ENCODE assay signal across 30 mouse cellular contexts in genomic region chr6:106458166-106458565, GRCm38 (mm10).
"Had no signal": no experiment of that assay in that cellular context is flagged by ENCODE, and none has a peak within 500 bp of the region (broad histone marks: within the 10 kb centered on the region; RNA-seq: fewer than 3 reads in every experiment).

No protein-coding gene starts in this region.

- H3K4me3 ChIP-seq: left cerebral cortex, adult 2 months; limb, embryonic 10.5 days; limb, embryonic 12.5 days; limb, embryonic 13.5 days; limb, embryonic 15.5 days; liver, embryonic 12.5 days; liver, embryonic 13.5 days; liver, embryonic 15.5 days; lung, embryonic 15.5 days; megakaryocyte, embryonic 14.5 days; midbrain, embryonic 10.5 days; midbrain, embryonic 12.5 days; midbrain, embryonic 13.5 days; myocyte; neural tube, embryonic 12.5 days; neural tube, embryonic 13.5 days had no signal

- H3K27ac ChIP-seq: left cerebral cortex, adult 2 months; limb, embryonic 10.5 days; limb, embryonic 12.5 days; limb, embryonic 13.5 days; limb, embryonic 15.5 days; liver, embryonic 12.5 days; liver, embryonic 13.5 days; liver, embryonic 14.5 days; liver, embryonic 15.5 days; lung, embryonic 15.5 days; macrophage; midbrain, embryonic 10.5 days; midbrain, embryonic 12.5 days; midbrain, embryonic 13.5 days; neural tube, embryonic 12.5 days; neural tube, embryonic 13.5 days had no signal

- H3K9me3 ChIP-seq: limb, embryonic 10.5 days; limb, embryonic 12.5 days; limb, embryonic 13.5 days; limb, embryonic 15.5 days; liver, embryonic 12.5 days; liver, embryonic 15.5 days; lung, embryonic 15.5 days; megakaryocyte, embryonic 14.5 days; midbrain, embryonic 10.5 days; midbrain, embryonic 12.5 days; midbrain, embryonic 13.5 days; neural tube, embryonic 12.5 days; neural tube, embryonic 13.5 days had no signal

- DNase-seq: left cerebral cortex, postnatal 4 days; liver; liver, embryonic 13.5 days; liver, postnatal 0 days; lung, adult 18-20 months; lung, postnatal 14 days; lung, postnatal 36 days; lung, postnatal 4 days; midbrain, embryonic 14.5 days had no signal

- ATAC-seq: liver, embryonic 12.5 days; liver, postnatal 0 days; lung, postnatal 0 days; midbrain, embryonic 13.5 days; midbrain, embryonic 16.5 days had no signal

- H3K27me3 ChIP-seq: limb, embryonic 12.5 days; limb, embryonic 13.5 days; limb, embryonic 15.5 days; liver, embryonic 12.5 days; liver, embryonic 13.5 days; liver, embryonic 15.5 days; lung, embryonic 15.5 days; megakaryocyte, embryonic 14.5 days; midbrain, embryonic 12.5 days; midbrain, embryonic 13.5 days; neural tube, embryonic 12.5 days; neural tube, embryonic 13.5 days had no signal

- H3K9ac ChIP-seq: limb, embryonic 12.5 days; limb, embryonic 13.5 days; limb, embryonic 15.5 days; liver, embryonic 12.5 days; liver, embryonic 13.5 days; liver, embryonic 14.5 days; liver, embryonic 15.5 days; liver, postnatal 0 days; lung, embryonic 15.5 days; midbrain, embryonic 12.5 days; midbrain, embryonic 13.5 days; neural tube, embryonic 12.5 days; neural tube, embryonic 13.5 days had no signal

- H3K4me2 ChIP-seq: limb, embryonic 12.5 days; limb, embryonic 13.5 days; limb, embryonic 15.5 days; liver, embryonic 11.5 days; liver, embryonic 12.5 days; liver, embryonic 13.5 days; liver, embryonic 15.5 days; lung, embryonic 15.5 days; midbrain, embryonic 11.5 days; midbrain, embryonic 12.5 days; midbrain, embryonic 13.5 days; neural tube, embryonic 12.5 days; neural tube, embryonic 13.5 days had no signal

- H3K36me3 ChIP-seq: limb, embryonic 10.5 days; limb, embryonic 12.5 days; limb, embryonic 13.5 days; limb, embryonic 15.5 days; liver, embryonic 12.5 days; liver, embryonic 13.5 days; liver, embryonic 15.5 days; lung, embryonic 15.5 days; midbrain, embryonic 10.5 days; midbrain, embryonic 12.5 days; midbrain, embryonic 13.5 days; neural tube, embryonic 12.5 days; neural tube, embryonic 13.5 days had no signal

- H3K4me1 ChIP-seq: limb, embryonic 12.5 days; limb, embryonic 13.5 days; limb, embryonic 15.5 days; liver, embryonic 12.5 days; liver, embryonic 13.5 days; liver, embryonic 15.5 days; lung, embryonic 15.5 days; megakaryocyte, embryonic 14.5 days; midbrain, embryonic 10.5 days; neural tube, embryonic 12.5 days had no signal
